Mouse (Mus musculus) T-cell, adult 2 months (primary cell): ENCODE measurements around the gene Gabra5.

Experiments used
- DNase-seq: peaks from one replicate; pipeline ENCODE4 v3.0.0; 2022; ENCODE audit warnings: low spot score

Gene Gabra5

GRCm38 (mm10) chr7:57509681-57510141 lies at the start of gene Gabra5:
Gene Gabra5 (minus strand): TSS chr7:57510059.
- no peak for DNase-seq

DNA sequence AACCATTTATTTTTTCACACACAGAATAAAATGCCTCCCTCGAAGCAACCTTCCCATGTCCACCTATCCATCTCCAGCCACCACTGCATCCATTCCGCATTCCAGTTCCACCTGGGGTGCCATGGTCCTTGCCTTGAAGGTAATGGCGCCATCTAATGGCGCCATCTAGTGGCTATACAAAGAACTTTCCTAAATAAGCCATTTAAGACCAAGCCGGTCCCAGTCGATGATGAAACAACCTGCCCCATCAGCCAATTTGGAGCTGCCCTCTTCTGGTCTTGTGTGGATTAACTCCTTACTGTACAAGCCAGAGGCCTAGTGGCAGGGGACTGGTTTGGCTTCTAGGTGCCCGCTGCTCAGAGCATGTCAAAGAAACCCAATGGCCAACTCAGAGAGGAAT lies 28.7 kb upstream of the Gabra5 start:
- no peak for DNase-seq

DNA sequence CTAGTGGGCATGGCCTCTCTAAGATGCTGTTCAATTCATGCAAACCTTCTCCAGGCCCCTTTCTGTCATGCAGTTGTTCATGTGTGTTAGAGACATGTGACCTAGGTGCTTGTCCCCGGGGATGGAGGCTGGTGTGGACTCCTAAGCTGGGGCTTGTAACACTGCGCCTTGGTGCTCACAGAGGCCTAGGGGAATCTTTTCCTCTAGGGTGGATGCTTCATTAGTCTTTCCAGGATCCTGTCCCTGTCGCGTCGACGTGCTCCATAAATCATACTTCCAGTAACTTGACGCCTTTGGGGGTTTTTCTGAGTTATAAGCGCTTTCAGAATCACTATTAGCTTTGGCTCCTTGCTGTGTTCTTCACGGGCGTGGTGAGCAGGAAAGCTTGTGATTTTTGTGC lies 22.8 kb upstream of the Gabra5 start:
- DNase-seq: no peak

DNA sequence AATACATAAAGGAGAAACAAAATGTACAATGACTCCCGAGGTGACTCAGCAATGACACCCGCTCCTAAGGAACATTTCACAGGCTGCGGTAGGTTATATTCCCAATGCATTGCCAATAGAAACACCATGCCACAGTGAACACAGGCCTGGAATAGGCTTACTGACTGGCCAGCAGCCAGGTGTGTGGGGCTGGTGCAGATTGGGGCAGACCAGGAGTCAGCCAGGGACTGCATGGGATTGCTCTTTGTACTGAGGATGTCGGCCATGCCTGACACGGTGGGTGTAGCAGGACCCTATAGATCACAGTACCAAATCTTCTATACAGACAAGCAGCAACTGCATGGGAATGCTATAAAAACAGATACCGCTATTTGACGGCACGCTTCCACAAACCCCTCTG lies 20.1 kb upstream of the Gabra5 start:
- DNase-seq: no peak

- DNase-seq: no peak
Measured at GRCm38 (mm10) chr7:57529451-57529850, 19.6 kb upstream of the Gabra5 start.

- DNase-seq: no peak
Measured at GRCm38 (mm10) chr7:57512955-57513354, 3.1 kb upstream of the Gabra5 start.

- no peak for DNase-seq
Measured at GRCm38 (mm10) chr7:57508860-57509632, 813 bp downstream of the Gabra5 start.

DNA sequence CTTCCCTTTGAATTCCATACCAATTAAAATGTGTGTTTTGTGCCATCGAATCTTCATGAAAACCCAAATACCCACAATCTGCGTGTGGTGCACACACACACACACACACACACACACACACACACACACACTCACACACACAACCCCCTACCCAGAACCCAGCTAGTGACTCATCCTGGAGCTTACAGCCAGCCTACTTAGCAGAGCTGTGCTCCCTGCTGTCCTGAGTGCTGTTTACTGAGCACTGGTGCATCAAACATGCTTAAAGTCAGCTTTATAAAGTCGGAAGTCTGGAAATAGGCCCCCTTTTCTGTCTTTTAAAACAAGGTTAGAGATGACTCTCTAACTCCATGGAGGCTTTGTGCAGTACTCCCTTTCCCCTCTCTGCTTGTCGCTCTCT lies 7.0 kb downstream of the Gabra5 start:
- no peak for DNase-seq

DNA sequence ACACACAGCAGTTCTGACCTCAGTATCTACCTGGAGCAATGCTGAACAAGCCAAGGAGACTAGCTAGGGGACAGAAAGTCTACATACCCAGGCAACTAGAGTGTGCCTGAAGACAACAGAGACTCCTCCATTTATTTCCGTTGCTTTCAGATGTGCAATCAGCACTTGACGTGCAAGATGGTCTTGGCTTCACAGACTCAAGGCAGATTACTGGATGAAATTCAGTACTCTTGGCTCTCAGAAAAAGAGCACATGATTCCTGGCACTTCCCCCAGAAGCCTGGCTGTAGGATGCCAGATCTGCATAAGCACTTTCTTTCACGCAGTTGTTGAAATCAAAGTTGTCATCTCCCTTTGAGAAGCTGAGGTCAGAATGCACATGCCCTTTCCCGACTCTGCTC lies 18.1 kb downstream of the Gabra5 start:
- DNase-seq: no peak

DNA sequence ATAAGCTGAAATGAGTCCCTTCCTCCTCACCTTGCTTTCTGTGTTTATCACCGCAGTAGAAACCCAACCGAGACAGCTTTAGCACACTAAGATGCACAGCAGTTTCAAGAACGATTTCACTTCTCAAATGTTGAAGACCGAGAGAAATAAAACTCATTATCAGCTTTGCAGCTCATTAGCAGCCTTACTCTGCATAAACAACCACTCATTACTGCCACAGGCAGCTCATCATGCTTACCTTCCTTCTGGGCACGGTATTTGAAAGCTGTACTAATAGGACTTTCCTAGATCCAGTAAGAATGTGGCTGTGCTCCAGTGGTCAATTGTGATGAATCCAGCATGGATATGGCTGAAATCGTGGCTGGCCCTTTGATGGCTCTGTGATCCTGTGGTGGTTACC lies 23.0 kb downstream of the Gabra5 start:
- DNase-seq: no peak

DNA sequence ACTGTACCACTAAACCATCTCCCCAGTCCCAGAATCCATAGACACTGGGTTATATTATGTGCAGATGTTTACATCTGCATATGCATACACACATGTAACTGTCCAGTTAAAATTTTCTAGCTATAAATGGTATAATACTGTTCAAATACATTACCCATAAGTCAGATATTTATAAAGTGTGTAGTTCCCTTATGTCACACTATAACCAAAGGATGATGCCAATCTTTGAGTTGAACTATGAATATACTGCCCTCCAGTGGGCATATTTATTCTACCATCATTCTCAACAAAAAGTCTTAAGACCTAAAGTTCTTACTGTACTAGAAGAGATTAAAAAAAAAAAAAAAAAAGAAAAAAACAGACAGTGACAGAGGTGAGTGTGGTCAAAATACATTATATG lies 27.0 kb downstream of the Gabra5 start:
- DNase-seq: no peak

GRCm38 (mm10) chr7:57473811-57474525 lies 35.9 kb downstream of the Gabra5 start:
- DNase-seq: no peak

DNA sequence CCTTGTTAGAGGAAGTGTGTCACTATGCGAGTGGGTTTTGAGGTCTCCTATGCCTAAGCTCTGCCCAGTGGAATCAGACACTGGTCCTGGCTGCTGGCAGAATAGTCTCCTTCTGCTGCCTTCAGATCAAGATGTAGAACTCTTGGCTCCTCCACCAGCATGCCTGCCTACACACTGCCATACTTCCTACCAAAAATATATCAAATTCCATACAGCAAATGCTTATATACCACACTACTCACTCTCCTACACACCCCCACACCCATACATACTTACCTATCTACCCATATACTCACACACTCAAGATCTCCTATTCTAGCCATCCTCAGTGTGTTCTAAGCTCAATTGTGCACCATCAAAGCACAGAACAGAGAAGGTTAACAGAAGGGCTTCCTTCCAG lies 38.5 kb downstream of the Gabra5 start:
- no peak for DNase-seq

GRCm38 (mm10) chr7:57460354-57460753 lies 49.5 kb downstream of the Gabra5 start:
- no peak for DNase-seq

- DNase-seq: no peak
Measured at GRCm38 (mm10) chr7:57448239-57448638, 61.6 kb downstream of the Gabra5 start.

GRCm38 (mm10) chr7:57422675-57423074 lies 87.2 kb downstream of the Gabra5 start:
- no peak for DNase-seq

DNA sequence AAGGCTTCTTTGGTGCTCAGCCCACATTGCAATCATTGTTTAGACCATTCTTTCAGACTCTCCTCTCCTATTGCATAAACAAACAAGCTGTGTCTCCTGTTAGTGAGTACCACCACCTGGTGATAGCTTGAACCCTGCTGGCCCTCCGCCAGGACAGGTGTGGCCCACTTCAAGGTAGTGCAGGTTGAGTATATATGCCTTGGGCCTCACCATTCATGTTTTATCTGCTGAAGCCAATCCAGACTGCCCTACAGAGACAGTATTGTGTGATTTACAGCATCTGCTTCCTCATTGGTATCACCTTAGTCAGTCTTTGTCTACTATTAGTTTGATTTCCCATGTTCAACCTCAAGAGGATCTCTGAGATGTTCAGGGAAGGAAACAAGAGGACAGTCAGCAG lies 88.8 kb downstream of the Gabra5 start:
- DNase-seq: no peak

DNA sequence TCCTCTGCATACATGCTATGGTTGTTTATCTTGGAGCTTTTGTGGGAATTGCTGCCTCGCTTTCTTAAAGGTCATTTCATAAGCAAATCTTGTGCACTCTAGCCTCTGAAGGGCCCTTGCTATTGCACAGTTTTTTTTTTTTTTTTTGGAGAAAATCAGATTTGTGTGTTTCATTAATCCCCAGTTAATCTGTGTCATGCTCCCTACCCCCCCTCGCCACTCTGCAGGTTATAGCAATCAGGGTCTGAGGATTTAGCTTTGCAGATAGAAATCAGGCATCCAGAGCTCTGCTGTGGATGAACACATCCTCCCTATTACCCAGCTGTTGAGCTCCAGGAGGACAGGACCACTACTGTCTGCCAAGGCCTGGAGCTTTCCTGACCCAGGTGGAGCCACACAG lies 90.5 kb downstream of the Gabra5 start, which contains the start of gene Gabrb3:
Gene Gabrb3 (plus strand): TSS at position 301 of the 400 bp plus-strand sequence.
- DNase-seq: no peak

DNA sequence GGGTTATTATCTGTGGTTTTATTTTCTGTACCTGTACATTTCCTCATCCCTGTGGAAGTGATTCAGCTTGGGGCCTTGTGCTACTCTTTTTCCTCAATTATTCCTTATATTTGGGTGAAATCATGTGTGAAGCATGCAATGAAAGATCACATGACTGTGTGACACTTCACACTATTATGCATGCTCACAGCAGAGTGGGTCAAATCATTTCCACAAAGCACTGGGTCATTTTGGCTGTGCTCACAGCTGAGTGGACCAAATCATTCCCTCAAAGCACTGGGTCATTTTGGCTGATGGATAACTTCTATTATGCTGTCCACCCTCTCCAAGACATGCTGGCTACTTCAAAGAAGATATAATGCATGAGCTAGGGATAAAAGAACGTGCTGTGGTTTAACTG lies 97.0 kb downstream of the Gabra5 start:
- DNase-seq: no peak

DNA sequence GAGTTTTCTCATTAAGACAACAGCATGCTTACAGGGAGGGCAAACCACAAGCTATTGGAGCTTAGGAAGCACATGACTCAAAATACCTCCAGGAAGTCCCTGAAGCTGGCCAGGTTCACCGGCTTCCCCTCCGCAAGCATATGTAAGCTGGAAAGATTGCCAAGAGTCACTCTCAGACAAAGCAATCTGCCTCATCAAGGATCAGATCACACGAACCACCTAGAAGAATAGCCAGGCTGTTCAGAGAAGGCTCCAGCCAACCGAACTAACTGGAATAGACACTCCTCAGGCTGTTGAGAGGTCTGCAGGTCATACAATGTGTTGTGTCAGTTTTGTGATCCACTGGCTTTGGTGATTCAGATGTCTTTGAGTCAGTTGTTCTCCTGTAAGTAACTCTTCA lies 98.7 kb downstream of the Gabra5 start:
- no peak for DNase-seq

- no peak for DNase-seq
Measured at GRCm38 (mm10) chr7:57393551-57393950, 116.3 kb downstream of the Gabra5 start.

DNA sequence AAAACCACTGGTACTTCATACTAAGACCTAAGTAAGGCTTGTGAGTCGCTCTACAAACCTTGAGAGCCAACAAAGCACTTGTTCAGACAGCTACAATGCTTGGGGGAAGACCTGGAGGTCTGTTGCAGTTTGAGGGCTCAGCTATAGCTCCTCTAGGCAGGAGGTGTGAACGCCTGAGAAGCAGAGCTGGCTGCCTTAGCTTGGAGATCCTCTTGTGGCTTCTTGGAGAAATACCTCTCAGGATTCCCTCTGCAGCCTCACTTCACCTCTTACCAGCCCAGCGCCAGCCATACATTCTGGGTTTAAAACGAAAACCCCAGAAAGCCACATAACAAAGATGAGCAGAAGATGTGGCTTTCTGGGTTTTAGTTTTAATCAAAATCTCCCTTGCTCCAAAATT lies 119.8 kb downstream of the Gabra5 start:
- DNase-seq: no peak

DNA sequence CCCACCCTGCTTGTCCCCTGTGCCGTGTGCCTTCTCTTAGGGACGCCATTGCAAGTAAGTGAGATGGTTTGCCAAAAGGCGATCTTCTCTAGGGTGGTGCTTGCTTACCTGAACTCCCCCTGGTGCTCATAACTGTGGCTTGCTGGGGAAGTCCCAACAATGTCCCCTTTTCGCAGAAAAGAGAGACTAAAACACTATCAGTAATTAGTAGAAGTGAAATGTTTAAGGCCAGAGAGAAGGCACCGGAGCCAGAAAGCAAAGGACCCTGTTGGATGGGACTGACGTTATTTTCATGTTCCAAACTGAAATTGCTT lies 122.6 kb downstream of the Gabra5 start:
- no peak for DNase-seq
